Mouse (Mus musculus): ENCODE measurements at regions not wholly inside any gene's neighbourhood (a gene's known extent, or its start where the extent isn't known, plus 50 kb on each side); places are given as distances from the start of the nearest gene placed in this dataset.

DNA sequence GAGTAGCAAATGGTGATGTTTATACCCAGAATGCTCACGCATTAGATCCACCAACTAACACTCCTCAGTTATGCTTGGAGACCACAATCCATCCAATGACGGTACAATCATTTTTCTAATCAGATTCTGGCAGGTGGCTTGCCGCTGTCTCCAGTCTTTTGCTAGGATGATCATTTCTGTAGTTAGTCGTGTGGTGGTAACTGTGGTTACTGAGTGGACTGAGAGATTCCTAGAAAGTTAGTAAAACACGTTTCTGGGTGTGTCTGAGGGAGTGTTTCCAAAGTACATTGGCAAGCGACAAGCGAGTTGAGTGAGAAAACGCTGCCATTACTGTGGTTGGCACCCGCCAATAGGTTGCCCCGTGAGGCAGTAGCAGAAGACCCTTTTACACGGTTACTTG lies 58.8 kb upstream of the Bmp2k start:
- Histone ChIP-seq H3K9ac (no peak overlapping the region), H3K4me3 (no peak overlapping the region), H3K4me2 (no peak overlapping the region), H3K4me1 (0 out of 2 replicates have a peak, but pooled peaks cover 2% of the 10 kb centered on the region), H3K9me3 (no peaks in the 10 kb centered on the region), H3K36me3 (no peaks in the 10 kb centered on the region), H3K27me3 (no peaks in the 10 kb centered on the region), H3K27ac (no peak overlapping the region)
- WGBS, result 72% methylated on average over 11 of the region's 11 CpGs
- ATAC-seq (ENCODE audit: insufficient number of reproducible peaks, low FRiP score, low TSS enrichment, low read depth), result no peak

- no peak overlapping the region for H3K4me3 ChIP-seq
- H3K27me3 ChIP-seq, result no peaks in the 10 kb centered on the region
- H3K36me3 ChIP-seq, result no peaks in the 10 kb centered on the region
- 0 out of 2 replicates have a peak, but pooled peaks cover 2% of the 10 kb centered on the region for H3K4me1 ChIP-seq
- no peaks in the 10 kb centered on the region for H3K9me3 ChIP-seq
- H3K4me2 ChIP-seq, result no peak overlapping the region
- no peak overlapping the region for H3K9ac ChIP-seq
- no peak for ATAC-seq (ENCODE audit: insufficient number of reproducible peaks, low FRiP score, low TSS enrichment, low read depth)
- WGBS, result 58% methylated on average over 1 of the region's 1 CpGs
- no peak overlapping the region for H3K27ac ChIP-seq
Observed at GRCm38 (mm10) chr5:96939273-96939672, 58.2 kb upstream of the Bmp2k start.

GRCm38 (mm10) chr5:96940170-96941086 lies 57.1 kb upstream of the Bmp2k start:
- 72% methylated on average over 12 of the region's 12 CpGs for WGBS
- ATAC-seq (ENCODE audit: insufficient number of reproducible peaks, low FRiP score, low TSS enrichment, low read depth), result no peak

GRCm38 (mm10) chr5:96941087-96941468 lies 56.4 kb upstream of the Bmp2k start:
- no peak for ATAC-seq (ENCODE audit: insufficient number of reproducible peaks, low FRiP score, low TSS enrichment, low read depth)
- Histone ChIP-seq H3K4me1 (0 out of 2 replicates have a peak, but pooled peaks cover 2% of the 10 kb centered on the region), H3K4me3 (no peak overlapping the region), H3K4me2 (no peak overlapping the region), H3K9ac (no peak overlapping the region), H3K9me3 (no peaks in the 10 kb centered on the region), H3K27me3 (no peaks in the 10 kb centered on the region), H3K36me3 (no peaks in the 10 kb centered on the region), H3K27ac (no peak overlapping the region)
- 32% methylated on average over 7 of the region's 7 CpGs for whole genome bisulfite sequencing

More at GRCm38 (mm10) chr5:96940170-96941086, 57.1 kb upstream of the Bmp2k start:
- H3K4me2 ChIP-seq, result no peak overlapping the region
- 0 out of 2 replicates have a peak, but pooled peaks cover 2% of the 10 kb centered on the region for H3K4me1 ChIP-seq
- no peak overlapping the region for H3K4me3 ChIP-seq
- H3K9me3 ChIP-seq, result no peaks in the 10 kb centered on the region
- no peak overlapping the region for H3K9ac ChIP-seq
- no peaks in the 10 kb centered on the region for H3K27me3 ChIP-seq
- H3K27ac ChIP-seq, result no peak overlapping the region
- H3K36me3 ChIP-seq, result no peaks in the 10 kb centered on the region

GRCm38 (mm10) chr5:96941518-96941917 lies 56.0 kb upstream of the Bmp2k start:
- H3K4me3 ChIP-seq, result no peak overlapping the region
- H3K36me3 ChIP-seq, result no peaks in the 10 kb centered on the region
- H3K9me3 ChIP-seq, result no peaks in the 10 kb centered on the region
- no peak overlapping the region for H3K4me2 ChIP-seq
- 70% methylated on average over 2 of the region's 2 CpGs for WGBS
- no peak overlapping the region for H3K27ac ChIP-seq
- no peak overlapping the region for H3K9ac ChIP-seq
- H3K27me3 ChIP-seq, result no peaks in the 10 kb centered on the region
- H3K4me1 ChIP-seq, result 0 out of 2 replicates have a peak, but pooled peaks cover 2% of the 10 kb centered on the region
- ATAC-seq (ENCODE audit: insufficient number of reproducible peaks, low FRiP score, low TSS enrichment, low read depth), result no peak
